Mouse (Mus musculus): ENCODE measurements at regions not wholly inside any gene's neighbourhood (a gene's known extent, or its start where the extent isn't known, plus 50 kb on each side); places are given as distances from the start of the nearest gene placed in this dataset.

GRCm38 (mm10) chr14:45714311-45714710 lies 56.4 kb upstream of the Ddhd1 start:
- Histone ChIP-seq H3K27ac (replicated peaks; ENCODE audit: insufficient read depth, low read depth, low read length) (no peak overlapping the region), H3K36me3 (ENCODE audit: control insufficient read depth, insufficient read depth, low read length) (no peaks in the 10 kb centered on the region), H3K4me3 (ENCODE audit: insufficient read depth, low read depth, low read length) (no peak overlapping the region), H3K9ac (ENCODE audit: low read depth, low read length) (no peak overlapping the region), H3K27me3 (ENCODE audit: control insufficient read depth, insufficient read depth, low read length) (no peaks in the 10 kb centered on the region), H3K4me1 (ENCODE audit: control insufficient read depth, insufficient read depth, low read length) (peaks cover 2% of the 10 kb centered on the region; the same call in 1 of the 2 replicates), H3K79me2 (ENCODE audit: control insufficient read depth, insufficient read depth, low read length) (no peaks in the 10 kb centered on the region)
- DNase-seq (ENCODE audit: extremely low read depth, low read depth, low spot score), result no peak
- WGBS, result 51% methylated on average over 1 of the region's 1 CpGs
- TF ChIP-seq POLR2A (IDR thresholded peaks at IDR 0.05; ENCODE audit: extremely low read depth, insufficient read depth, low read length) (no peak), CTCF (IDR thresholded peaks at IDR 0.05; ENCODE audit: low read depth, low read length) (no peak)

- Histone ChIP-seq H3K79me2 (ENCODE audit: control insufficient read depth, insufficient read depth, low read length) (no peaks in the 10 kb centered on the region), H3K27ac (replicated peaks; ENCODE audit: insufficient read depth, low read depth, low read length) (no peak overlapping the region)
- no peak for TF ChIP-seq POLR2A (IDR thresholded peaks at IDR 0.05; ENCODE audit: extremely low read depth, insufficient read depth, low read length)
- no peak for TF ChIP-seq CTCF (IDR thresholded peaks at IDR 0.05; ENCODE audit: low read depth, low read length)
These were observed 56.8 kb upstream of the Ddhd1 start for GRCm38 (mm10) chr14:45714786-45715185.

GRCm38 (mm10) chr14:45716100-45716499 lies 58.2 kb upstream of the Ddhd1 start:
- WGBS, result 78% methylated on average over 1 of the region's 1 CpGs
- no peak for DNase-seq (ENCODE audit: extremely low read depth, low read depth, low spot score)
- no peak overlapping the region for H3K9ac ChIP-seq (ENCODE audit: low read depth, low read length)
- no peak for TF ChIP-seq CTCF (IDR thresholded peaks at IDR 0.05; ENCODE audit: low read depth, low read length)
- no peak for TF ChIP-seq POLR2A (IDR thresholded peaks at IDR 0.05; ENCODE audit: extremely low read depth, insufficient read depth, low read length)
- H3K4me1 ChIP-seq (ENCODE audit: control insufficient read depth, insufficient read depth, low read length), result no peaks in the 10 kb centered on the region
- H3K4me3 ChIP-seq (ENCODE audit: insufficient read depth, low read depth, low read length), result no peak overlapping the region
- H3K27ac ChIP-seq (replicated peaks; ENCODE audit: insufficient read depth, low read depth, low read length), result no peak overlapping the region
- no peaks in the 10 kb centered on the region for H3K79me2 ChIP-seq (ENCODE audit: control insufficient read depth, insufficient read depth, low read length)
- no peaks in the 10 kb centered on the region for H3K27me3 ChIP-seq (ENCODE audit: control insufficient read depth, insufficient read depth, low read length)
- no peaks in the 10 kb centered on the region for H3K36me3 ChIP-seq (ENCODE audit: control insufficient read depth, insufficient read depth, low read length)

More at GRCm38 (mm10) chr14:45714786-45715185, 56.8 kb upstream of the Ddhd1 start:
- peaks cover 2% of the 10 kb centered on the region; the same call in 1 of the 2 replicates for H3K4me1 ChIP-seq (ENCODE audit: control insufficient read depth, insufficient read depth, low read length)
- H3K9ac ChIP-seq (ENCODE audit: low read depth, low read length), result no peak overlapping the region
- no peak overlapping the region for H3K4me3 ChIP-seq (ENCODE audit: insufficient read depth, low read depth, low read length)
- no peaks in the 10 kb centered on the region for H3K27me3 ChIP-seq (ENCODE audit: control insufficient read depth, insufficient read depth, low read length)
- H3K36me3 ChIP-seq (ENCODE audit: control insufficient read depth, insufficient read depth, low read length), result no peaks in the 10 kb centered on the region
- DNase-seq (ENCODE audit: extremely low read depth, low read depth, low spot score), result no peak

- no peak for DNase-seq (ENCODE audit: extremely low read depth, low read depth, low spot score)
- no peak for TF ChIP-seq CTCF (IDR thresholded peaks at IDR 0.05; ENCODE audit: low read depth, low read length)
- Histone ChIP-seq H3K79me2 (ENCODE audit: control insufficient read depth, insufficient read depth, low read length) (no peaks in the 10 kb centered on the region), H3K4me3 (ENCODE audit: insufficient read depth, low read depth, low read length) (no peak overlapping the region), H3K27ac (replicated peaks; ENCODE audit: insufficient read depth, low read depth, low read length) (no peak overlapping the region), H3K9ac (ENCODE audit: low read depth, low read length) (no peak overlapping the region), H3K27me3 (ENCODE audit: control insufficient read depth, insufficient read depth, low read length) (no peaks in the 10 kb centered on the region), H3K36me3 (ENCODE audit: control insufficient read depth, insufficient read depth, low read length) (no peaks in the 10 kb centered on the region), H3K4me1 (ENCODE audit: control insufficient read depth, insufficient read depth, low read length) (no peaks in the 10 kb centered on the region)
- WGBS, result 69% methylated on average over 6 of the region's 6 CpGs
These were observed 64.9 kb upstream of the Ddhd1 start for GRCm38 (mm10) chr14:45722887-45723286.

GRCm38 (mm10) chr14:45724341-45724740 lies 66.4 kb upstream of the Ddhd1 start:
- Histone ChIP-seq H3K4me3 (ENCODE audit: insufficient read depth, low read depth, low read length) (no peak overlapping the region), H3K79me2 (ENCODE audit: control insufficient read depth, insufficient read depth, low read length) (no peaks in the 10 kb centered on the region), H3K9ac (ENCODE audit: low read depth, low read length) (no peak overlapping the region), H3K36me3 (ENCODE audit: control insufficient read depth, insufficient read depth, low read length) (no peaks in the 10 kb centered on the region), H3K4me1 (ENCODE audit: control insufficient read depth, insufficient read depth, low read length) (no peaks in the 10 kb centered on the region), H3K27ac (replicated peaks; ENCODE audit: insufficient read depth, low read depth, low read length) (no peak overlapping the region), H3K27me3 (ENCODE audit: control insufficient read depth, insufficient read depth, low read length) (no peaks in the 10 kb centered on the region)
- WGBS, result 95% methylated on average over 2 of the region's 2 CpGs
- DNase-seq (ENCODE audit: extremely low read depth, low read depth, low spot score), result no peak
- TF ChIP-seq POLR2A (IDR thresholded peaks at IDR 0.05; ENCODE audit: extremely low read depth, insufficient read depth, low read length) (no peak), CTCF (IDR thresholded peaks at IDR 0.05; ENCODE audit: low read depth, low read length) (no peak)

- Histone ChIP-seq H3K4me3 (ENCODE audit: insufficient read depth, low read depth, low read length) (no peak overlapping the region), H3K9ac (ENCODE audit: low read depth, low read length) (no peak overlapping the region), H3K27me3 (ENCODE audit: control insufficient read depth, insufficient read depth, low read length) (no peaks in the 10 kb centered on the region), H3K36me3 (ENCODE audit: control insufficient read depth, insufficient read depth, low read length) (no peaks in the 10 kb centered on the region), H3K79me2 (ENCODE audit: control insufficient read depth, insufficient read depth, low read length) (no peaks in the 10 kb centered on the region), H3K27ac (replicated peaks; ENCODE audit: insufficient read depth, low read depth, low read length) (no peak overlapping the region), H3K4me1 (ENCODE audit: control insufficient read depth, insufficient read depth, low read length) (peaks cover 4% of the 10 kb centered on the region; the same call in 1 of the 2 replicates)
- no peak for TF ChIP-seq POLR2A (IDR thresholded peaks at IDR 0.05; ENCODE audit: extremely low read depth, insufficient read depth, low read length)
- no peak for TF ChIP-seq CTCF (IDR thresholded peaks at IDR 0.05; ENCODE audit: low read depth, low read length)
- DNase-seq (ENCODE audit: extremely low read depth, low read depth, low spot score), result no peak
- WGBS, result 83% methylated on average over 10 of the region's 10 CpGs
These were observed 76.8 kb upstream of the Ddhd1 start for GRCm38 (mm10) chr14:45734530-45735410.
